Mouse (Mus musculus): ENCODE results near the gene Usb1.

- no peak for TF ChIP-seq ZC3H11A (IDR thresholded peaks at IDR 0.05; ENCODE audit: borderline replicate concordance, low read depth, low read length)
- no peak for TF ChIP-seq HCFC1 (IDR thresholded peaks at IDR 0.05; ENCODE audit: borderline replicate concordance, insufficient read depth, low read length)
- no peak for TF ChIP-seq MAFK (IDR thresholded peaks at IDR 0.05; ENCODE audit: insufficient read depth, low read depth, low read length)
- no peak for TF ChIP-seq CHD2 (IDR thresholded peaks at IDR 0.05; ENCODE audit: low read depth, low read length)
- TF ChIP-seq ZNF384 (IDR thresholded peaks at IDR 0.05; ENCODE audit: low read depth, low read length) = no peak
Measured at GRCm38 (mm10) chr8:95335706-95336105, 3.6 kb downstream of the Usb1 start.

Measured in ES-E14 (cell line).